Mouse (Mus musculus) limb, embryonic 13.5 days (tissue): ENCODE results near the gene Olfr399. TPM values are rescaled to one million over a fixed set of nuclear protein-coding genes. Genes with fewer than 3 reads are reported as not detected.

Experiments used
- ATAC-seq: fragments of 200-750 bp; cut with Nextera tagmentation; 2 replicates; pipeline ENCODE4 v1.8.0; 2017; ENCODE audit warnings: low read depth, moderate number of reproducible peaks, moderate TSS enrichment; ENCODE audit not compliant: low FRiP score
- H3K27ac ChIP-seq: fragments of 300-500 bp; sonication (generic); 2 replicates; pipeline ENCODE4 v1.5.1; 2015; ENCODE audit warnings: inconsistent platforms, mild to moderate bottlenecking, moderate library complexity
- H3K27me3 ChIP-seq: fragments of 300-500 bp; sonication (generic); 2 replicates; pipeline ENCODE4 v1.6.1; 2015; ENCODE audit warnings: mild to moderate bottlenecking, inconsistent platforms
- H3K36me3 ChIP-seq: fragments of 300-500 bp; sonication (generic); 2 replicates; pipeline ENCODE4 v1.6.1; 2015; ENCODE audit warnings: inconsistent platforms, mild to moderate bottlenecking, moderate library complexity
- H3K4me1 ChIP-seq: fragments of 300-500 bp; sonication (generic); 2 replicates; pipeline ENCODE4 v1.6.1; 2015; ENCODE audit warnings: inconsistent platforms
- H3K4me2 ChIP-seq: fragments of 300-500 bp; sonication (generic); replicated peaks from 2 replicates; pipeline ENCODE4 v1.6.1; 2015; ENCODE audit warnings: inconsistent platforms, mild to moderate bottlenecking, moderate library complexity
- H3K4me3 ChIP-seq: fragments of 300-500 bp; sonication (generic); 2 replicates; pipeline ENCODE4 v1.5.1; 2015; ENCODE audit warnings: moderate library complexity, mild to moderate bottlenecking, inconsistent platforms
- H3K9ac ChIP-seq: fragments of 300-500 bp; sonication (generic); 2 replicates; pipeline ENCODE4 v1.6.1; 2015; ENCODE audit warnings: mild to moderate bottlenecking, inconsistent platforms
- H3K9me3 ChIP-seq: fragments of 300-500 bp; sonication (generic); 2 replicates; pipeline ENCODE4 v1.6.1; 2016; ENCODE audit warnings: inconsistent platforms
- WGBS: fragments of 180-500 bp; shearing (Covaris S2); methylation state at CpG from one replicate; pipeline ENCODE4 v1.1.7; 2015; 5-methylcytosine and 5-hydroxymethylcytosine counted together
- polyA plus RNA-seq: library from polyadenylated mRNA; unstranded; fragments of >200 nt; fragmentation: Nextera tagmentation; extraction: Ambion mirVana; gene quantifications from 2 replicates; pipeline ENCODE4 v1.2.1, GENCODE M21; 2015

Gene Olfr399
- polyA plus RNA-seq = not detected in 2 replicates

DNA sequence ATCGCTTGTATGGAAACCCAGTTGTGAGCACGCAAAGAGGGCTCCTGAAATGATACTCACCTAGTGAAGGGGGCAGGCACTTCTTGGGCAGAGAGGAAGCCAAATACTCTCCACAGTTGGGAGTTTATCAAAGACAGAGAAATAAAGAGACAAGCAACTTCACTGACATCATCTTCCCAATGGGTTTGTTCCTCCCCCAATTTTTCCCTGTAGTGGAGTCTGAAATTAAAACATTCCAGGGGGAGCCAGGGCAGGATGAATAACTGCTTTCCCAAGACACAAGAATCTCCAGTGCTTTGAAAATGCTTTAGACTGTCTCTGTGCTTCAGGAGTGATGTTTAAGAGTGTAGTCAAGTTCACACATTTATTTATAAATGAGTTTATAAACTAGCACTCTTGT lies at the start of gene Olfr399, which contains the start of gene Olfr139:
Gene Olfr399, minus strand, starts transcription at position 165 of the 400 bp plus-strand sequence.
Gene Olfr139, minus strand, starts transcription at position 101 of the 400 bp plus-strand sequence.
- no peak for ATAC-seq
- no peak within 1 kb of the TSS for H3K9ac ChIP-seq
- peaks cover 30% of the 10 kb centered on the region for H3K9me3 ChIP-seq
- no peaks in the 10 kb centered on the region for H3K27me3 ChIP-seq
- 72% methylated on average over 2 of the region's 2 CpGs for WGBS
- no peaks in the 10 kb centered on the region for H3K36me3 ChIP-seq
- H3K27ac ChIP-seq = no peak within 1 kb of the TSS
- no peak within 1 kb of the TSS for H3K4me2 ChIP-seq
- H3K4me1 ChIP-seq = no peaks in the 10 kb centered on the region
- H3K4me3 ChIP-seq = no peak within 1 kb of the TSS

DNA sequence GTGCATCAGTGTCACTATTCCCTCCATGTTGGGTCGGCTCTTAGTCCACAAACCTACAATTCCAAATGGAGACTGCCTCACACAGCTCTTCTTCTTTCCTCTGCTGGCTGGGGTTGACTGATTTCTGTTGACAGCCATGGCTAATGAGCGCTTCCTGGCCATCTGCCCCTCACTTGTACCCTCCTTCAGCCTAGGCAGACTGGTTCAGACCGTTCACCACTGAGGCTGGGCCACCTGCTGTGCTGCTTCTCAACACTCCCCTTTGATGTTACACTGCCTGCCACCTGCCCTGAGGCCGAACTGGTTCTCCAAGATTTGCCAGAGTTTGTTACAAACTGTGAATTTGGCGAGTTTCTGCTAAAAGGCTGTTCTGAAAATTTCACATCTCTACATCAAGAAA lies 48.7 kb upstream of the Olfr399 start:
- ATAC-seq = no peak
- Histone ChIP-seq H3K4me2 (no peak overlapping the region), H3K27ac (no peak overlapping the region), H3K27me3 (no peaks in the 10 kb centered on the region), H3K36me3 (no peaks in the 10 kb centered on the region), H3K9me3 (peaks cover 17% of the 10 kb centered on the region), H3K4me3 (no peak overlapping the region), H3K4me1 (no peaks in the 10 kb centered on the region), H3K9ac (no peak overlapping the region)
- 30% methylated on average over 5 of the region's 5 CpGs for WGBS

DNA sequence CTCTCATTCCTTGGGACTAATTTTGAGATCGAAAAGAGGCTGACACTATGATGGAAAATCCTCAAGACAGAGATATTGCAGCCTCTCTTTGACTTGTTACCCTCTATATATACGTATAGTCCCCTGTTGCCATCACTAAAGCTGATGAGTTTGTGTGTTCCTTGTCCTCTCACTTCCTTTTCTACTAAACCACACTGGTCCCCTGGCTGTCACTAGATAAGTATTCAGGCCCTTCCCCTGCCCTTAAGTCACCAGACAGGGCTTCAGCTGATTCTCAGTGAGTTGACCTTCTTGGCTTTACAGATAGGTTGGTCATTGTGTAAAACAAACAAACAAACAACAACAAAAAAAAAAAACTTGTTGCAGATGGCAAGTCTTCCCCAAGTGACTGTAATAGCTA lies 45.1 kb upstream of the Olfr399 start:
- Histone ChIP-seq H3K9me3 (peaks cover 8% of the 10 kb centered on the region; the same call in 1 of the 2 replicates), H3K27ac (no peak overlapping the region), H3K4me3 (no peak overlapping the region), H3K36me3 (no peaks in the 10 kb centered on the region), H3K27me3 (no peaks in the 10 kb centered on the region), H3K4me2 (no peak overlapping the region), H3K4me1 (no peaks in the 10 kb centered on the region), H3K9ac (no peak overlapping the region)
- 49% methylated on average over 2 of the region's 2 CpGs for WGBS
- ATAC-seq = no peak

DNA sequence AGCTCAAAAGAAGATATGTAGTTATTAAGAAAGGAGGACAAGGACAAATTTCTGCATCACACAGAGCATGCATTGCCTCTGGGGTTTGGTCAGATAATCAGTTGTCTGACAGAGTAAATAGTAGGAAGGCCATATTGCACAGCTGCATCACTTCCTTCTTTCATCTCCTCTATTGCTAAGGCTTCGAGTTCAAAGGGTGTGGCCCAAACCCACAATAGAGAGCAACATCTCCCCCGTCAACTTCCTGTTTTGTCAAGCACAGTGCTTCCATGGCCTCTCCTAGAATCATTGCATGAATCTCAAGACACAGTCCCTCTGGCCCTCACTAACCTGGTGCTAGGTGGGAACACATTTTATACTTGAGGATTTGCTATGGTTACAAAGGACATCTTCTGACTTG lies 44.3 kb upstream of the Olfr399 start:
- no peaks in the 10 kb centered on the region for H3K36me3 ChIP-seq
- no peak overlapping the region for H3K27ac ChIP-seq
- no peak overlapping the region for H3K9ac ChIP-seq
- H3K27me3 ChIP-seq = no peaks in the 10 kb centered on the region
- no peaks in the 10 kb centered on the region for H3K4me1 ChIP-seq
- ATAC-seq = no peak
- no peak overlapping the region for H3K4me2 ChIP-seq
- peaks cover 7% of the 10 kb centered on the region; the same call in 1 of the 2 replicates for H3K9me3 ChIP-seq
- 70% methylated on average over 2 of the region's 2 CpGs for WGBS
- H3K4me3 ChIP-seq = no peak overlapping the region

DNA sequence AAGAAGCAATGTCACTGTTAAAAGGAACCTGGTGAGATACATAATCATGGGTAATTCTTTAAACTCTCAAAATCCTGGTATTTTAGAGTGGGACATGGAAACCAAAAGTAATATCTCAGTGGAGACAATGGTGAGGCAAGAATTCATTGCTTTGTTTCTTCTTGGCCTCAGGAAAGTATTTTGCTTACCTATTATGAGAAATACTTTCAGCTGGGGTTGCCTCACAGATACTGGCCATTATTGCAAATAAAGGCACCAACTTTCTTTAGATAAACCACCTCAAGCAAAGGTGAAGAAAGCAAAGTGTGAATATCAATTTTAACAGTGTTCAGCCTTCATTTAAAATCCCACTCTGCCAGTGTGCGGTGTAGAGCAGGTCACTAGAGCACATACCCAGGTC lies 13.2 kb upstream of the Olfr399 start, which contains the start of gene Zfp616:
Gene Zfp616, plus strand, starts transcription at position 301 of the 400 bp plus-strand sequence.
- Histone ChIP-seq H3K4me2 (no peak within 1 kb of the TSS), H3K4me1 (no peaks in the 10 kb centered on the region), H3K4me3 (no peak within 1 kb of the TSS), H3K36me3 (no peaks in the 10 kb centered on the region), H3K27me3 (no peaks in the 10 kb centered on the region), H3K9ac (no peak within 1 kb of the TSS), H3K27ac (no peak within 1 kb of the TSS), H3K9me3 (peaks cover 15% of the 10 kb centered on the region)
- ATAC-seq = no peak
- 84% methylated on average over 1 of the region's 1 CpGs for WGBS

DNA sequence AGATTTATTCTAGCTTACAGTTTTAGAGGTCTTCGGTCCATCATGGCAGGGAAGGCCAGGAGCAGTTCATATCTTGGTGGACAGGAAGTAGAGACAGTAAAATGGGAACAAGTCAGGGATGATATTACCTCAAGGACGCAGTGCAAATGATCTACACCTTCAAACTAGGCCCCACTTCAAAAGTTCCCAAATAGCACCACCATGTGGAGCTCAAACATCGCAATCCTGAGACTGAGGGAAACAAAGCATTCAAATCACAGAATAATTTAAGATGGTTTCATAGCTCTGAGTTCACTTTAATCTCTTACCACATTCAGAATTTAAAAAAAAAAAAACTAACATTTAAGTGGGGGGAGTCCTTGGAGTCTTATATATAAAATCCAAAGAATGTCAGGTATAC lies 5.1 kb downstream of the Olfr399 start:
- WGBS = 75% methylated on average over 3 of the region's 3 CpGs
- H3K4me2 ChIP-seq = no peak overlapping the region
- H3K36me3 ChIP-seq = no peaks in the 10 kb centered on the region
- peaks cover 16% of the 10 kb centered on the region for H3K9me3 ChIP-seq
- no peak overlapping the region for H3K4me3 ChIP-seq
- no peak for ATAC-seq
- no peaks in the 10 kb centered on the region for H3K4me1 ChIP-seq
- no peaks in the 10 kb centered on the region for H3K27me3 ChIP-seq
- no peak overlapping the region for H3K27ac ChIP-seq
- no peak overlapping the region for H3K9ac ChIP-seq

Other genes starting within 250 kb of the Olfr399 start
- gene Olfr392, start 239.6 kb downstream of the Olfr399 start, polyA plus RNA-seq = not detected in 2 replicates
- not detected in 2 replicates for gene Olfr393, start 205.2 kb downstream of the Olfr399 start, polyA plus RNA-seq
- gene Olfr394, start 165.8 kb downstream of the Olfr399 start, polyA plus RNA-seq = not detected in 2 replicates
- gene Olfr395, start 147.3 kb downstream of the Olfr399 start, polyA plus RNA-seq = not detected in 2 replicates
- not detected in 2 replicates for gene Olfr23, start 119.9 kb downstream of the Olfr399 start, polyA plus RNA-seq
- not detected in 2 replicates for gene Olfr397, start 95.8 kb downstream of the Olfr399 start, polyA plus RNA-seq
- not detected in 2 replicates for gene Olfr398, start 66.2 kb downstream of the Olfr399 start, polyA plus RNA-seq
- gene Olfr139, start 64 bp downstream of the Olfr399 start, polyA plus RNA-seq = not detected in 2 replicates
- not detected in 2 replicates for gene Zfp616, start 13.3 kb upstream of the Olfr399 start, polyA plus RNA-seq
- not detected in 2 replicates for gene Olfr401, start 57.1 kb upstream of the Olfr399 start, polyA plus RNA-seq
- not detected in 2 replicates for gene Olfr402, start 96.9 kb upstream of the Olfr399 start, polyA plus RNA-seq
- gene Olfr403, start 129.6 kb upstream of the Olfr399 start, polyA plus RNA-seq = not detected in 2 replicates
- not detected in 2 replicates for gene Olfr43, start 154.8 kb upstream of the Olfr399 start, polyA plus RNA-seq
- not detected in 2 replicates for gene Olfr406, start 203.2 kb upstream of the Olfr399 start, polyA plus RNA-seq
- gene Olfr59, start 227.1 kb upstream of the Olfr399 start, polyA plus RNA-seq = not detected in 2 replicates